Mouse (Mus musculus): ENCODE results near the gene Gprasp2.
"Not testable (repeated sequence)": the region's sequence is repeated elsewhere in the genome, so short reads cannot be mapped to it uniquely, and the experiment has no call there.

GRCm38 (mm10) chrX:135835896-135836295 lies 2.9 kb upstream of the Gprasp2 start:
- not testable (repeated sequence) for TF ChIP-seq POLR2A, CTCF (IDR thresholded peaks at IDR 0.05; ENCODE audit: insufficient read depth, low read depth, low read length)

All from olfactory bulb, adult 2 months (tissue).